7 mouse cellular contexts compared by ENCODE assay signal in the genomic region with DNA sequence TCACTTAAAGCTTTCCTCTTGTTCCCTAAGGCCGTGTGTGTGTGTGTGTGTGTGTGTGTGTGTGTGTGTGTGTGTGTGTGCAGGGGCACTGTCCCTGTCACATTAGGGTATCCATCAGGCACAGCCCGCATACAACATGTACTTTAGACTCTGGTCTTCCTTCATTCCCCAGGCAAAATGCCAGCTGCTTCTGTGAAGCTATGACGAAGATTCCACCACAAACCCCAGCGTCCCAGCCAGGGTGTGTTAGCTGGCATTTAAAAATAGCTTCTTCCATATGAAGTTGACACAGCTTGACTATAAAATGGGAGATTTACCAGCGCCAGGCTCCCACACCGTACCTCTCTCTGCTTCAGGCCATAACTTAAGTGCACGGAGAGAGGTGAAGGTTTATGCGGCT.
A peak's percentile ranks its signal among the peaks of the same experiment; 100 is the strongest.
DNase-seq lines count a peak whose midpoint lies in the region; TF ChIP-seq lines count a peak whose summit lies in the region.

No protein-coding gene starts in this region.

- no peaks in the 10 kb centered on the region for H3K79me2 ChIP-seq in heart, adult 2 months (replicated peaks; ENCODE audit: control insufficient read depth, insufficient read depth, low read length)

- H3K36me3 ChIP-seq in heart, adult 2 months (ENCODE audit: control insufficient read depth, insufficient read depth, low read length), result no peaks in the 10 kb centered on the region

- intact Hi-C loops in heart, adult 2 months (cut with DNase I), result no loop called here

- no peak for TF ChIP-seq EP300 in heart, adult 2 months (IDR thresholded peaks at IDR 0.05; ENCODE audit: insufficient read depth, low read depth, low read length)

- H3K27me3 ChIP-seq in heart, adult 2 months (ENCODE audit: control insufficient read depth, insufficient read depth, low read length), result no peaks in the 10 kb centered on the region

- TF ChIP-seq POLR2A in heart, adult 2 months (IDR thresholded peaks at IDR 0.05; ENCODE audit: insufficient read depth, low read depth, low read length), result no peak

- H3K9ac ChIP-seq in heart, adult 2 months (ENCODE audit: low read depth, low read length), result no peak overlapping the region

- 46% methylated on average over 8 of the region's 8 CpGs for WGBS in heart, adult 2 months

- no peak overlapping the region for H3K4me3 ChIP-seq in heart, adult 2 months

- H3K4me1 ChIP-seq in heart, adult 2 months (ENCODE audit: control insufficient read depth, insufficient read depth, low read length), result 0 out of 2 replicates have a peak, but pooled peaks cover 1% of the 10 kb centered on the region

- peak; percentile 65 for DNase-seq in Muller cell, postnatal 12 days (ENCODE audit: inconsistent ontology term)
- peak; percentile 47 for DNase-seq in adrenal gland, postnatal 25 days
- peak; percentile 45 to 50 for DNase-seq in heart, adult 2 months
- peak; percentile 54 to 71 for DNase-seq in layer of hippocampus, adult 18-20 months (ENCODE audit: low spot score in 2 of 2)
- peak; percentile 63 for DNase-seq in lung, postnatal 36 days
- DNase-seq in embryo, embryonic 9.5 days (ENCODE audit: extremely low spot score), result no peak
- DNase-seq in cerebellum, postnatal 36 days, result no peak

- no peak overlapping the region for H3K27ac ChIP-seq in heart, adult 2 months

- no peak for TF ChIP-seq CTCF in heart, adult 2 months (IDR thresholded peaks at IDR 0.05)

Comparison
In these comparisons a context has a peak if more than half of its experiments do, and no peak if none do; other contexts are left out.
1. DNase-seq: peak in Muller cell, postnatal 12 days (single experiment), adrenal gland, postnatal 25 days (single experiment), heart, adult 2 months (2 of 2), layer of hippocampus, adult 18-20 months (2 of 2) and lung, postnatal 36 days (single experiment); none in embryo, embryonic 9.5 days (single experiment) and cerebellum, postnatal 36 days (0 of 2).